Mouse (Mus musculus): Measurements from ENCODE around the gene Pde6b. TPM values are rescaled to one million over a fixed set of nuclear protein-coding genes. Genes with fewer than 3 reads are reported as not detected.

Pde6b gene
- not detected for total RNA-seq (2021)
- polyA plus RNA-seq (2012; rRNA removed), result not detected in 2 replicates
- long read RNA-seq, result 0 reads

GRCm38 (mm10) chr5:108388201-108388600, at the start of gene Pde6b:
Gene Pde6b, plus strand, starts transcription at chr5:108388391.
- Histone ChIP-seq H3K4me3 (no peak within 1 kb of the TSS), H3K79me2 (replicated peaks; ENCODE audit: control insufficient read depth, insufficient read depth, low read length) (no peaks in the 10 kb centered on the region), H3K27ac (no peak within 1 kb of the TSS), H3K36me3 (ENCODE audit: control insufficient read depth, insufficient read depth, low read length) (no peaks in the 10 kb centered on the region), H3K27me3 (ENCODE audit: control insufficient read depth, insufficient read depth, low read length) (no peaks in the 10 kb centered on the region), H3K9ac (ENCODE audit: low read depth, low read length) (no peak within 1 kb of the TSS), H3K4me1 (ENCODE audit: control insufficient read depth, insufficient read depth, low read length) (no peaks in the 10 kb centered on the region)
- intact Hi-C loops (cut with DNase I), result no loop called here
- no peak for TF ChIP-seq EP300 (IDR thresholded peaks at IDR 0.05; ENCODE audit: insufficient read depth, low read depth, low read length)
- TF ChIP-seq CTCF (IDR thresholded peaks at IDR 0.05), result no peak
- no peak for TF ChIP-seq POLR2A (IDR thresholded peaks at IDR 0.05; ENCODE audit: insufficient read depth, low read depth, low read length)
- no peak for DNase-seq
- WGBS, result 63% methylated on average over 7 of the region's 7 CpGs

- no peak for TF ChIP-seq EP300 (IDR thresholded peaks at IDR 0.05; ENCODE audit: insufficient read depth, low read depth, low read length)
- TF ChIP-seq POLR2A (IDR thresholded peaks at IDR 0.05; ENCODE audit: insufficient read depth, low read depth, low read length), result no peak
- no peak for TF ChIP-seq CTCF (IDR thresholded peaks at IDR 0.05)
- 95% methylated on average over 4 of the region's 4 CpGs for WGBS
- Histone ChIP-seq H3K4me3 (no peak overlapping the region), H3K79me2 (replicated peaks; ENCODE audit: control insufficient read depth, insufficient read depth, low read length) (no peaks in the 10 kb centered on the region), H3K27me3 (ENCODE audit: control insufficient read depth, insufficient read depth, low read length) (no peaks in the 10 kb centered on the region), H3K36me3 (ENCODE audit: control insufficient read depth, insufficient read depth, low read length) (peaks cover 2% of the 10 kb centered on the region; the same call in 1 of the 2 replicates), H3K9ac (ENCODE audit: low read depth, low read length) (no peak overlapping the region), H3K27ac (no peak overlapping the region), H3K4me1 (ENCODE audit: control insufficient read depth, insufficient read depth, low read length) (no peaks in the 10 kb centered on the region)
- intact Hi-C loops (cut with DNase I), result no loop called here
- no peak for DNase-seq
Observed at GRCm38 (mm10) chr5:108343680-108344170, 44.5 kb upstream of the Pde6b start.

GRCm38 (mm10) chr5:108345313-108346071, 42.7 kb upstream of the Pde6b start:
- no peaks in the 10 kb centered on the region for H3K4me1 ChIP-seq (ENCODE audit: control insufficient read depth, insufficient read depth, low read length)
- H3K36me3 ChIP-seq (ENCODE audit: control insufficient read depth, insufficient read depth, low read length), result no peaks in the 10 kb centered on the region
- no peak for DNase-seq
- TF ChIP-seq POLR2A (IDR thresholded peaks at IDR 0.05; ENCODE audit: insufficient read depth, low read depth, low read length) (no peak), CTCF (IDR thresholded peaks at IDR 0.05) (no peak), EP300 (IDR thresholded peaks at IDR 0.05; ENCODE audit: insufficient read depth, low read depth, low read length) (no peak)
- H3K27me3 ChIP-seq (ENCODE audit: control insufficient read depth, insufficient read depth, low read length), result no peaks in the 10 kb centered on the region
- no peaks in the 10 kb centered on the region for H3K79me2 ChIP-seq (replicated peaks; ENCODE audit: control insufficient read depth, insufficient read depth, low read length)
- intact Hi-C loops (cut with DNase I), result no loop called here
- no peak overlapping the region for H3K27ac ChIP-seq
- no peak overlapping the region for H3K4me3 ChIP-seq
- 81% methylated on average over 10 of the region's 10 CpGs for whole genome bisulfite sequencing
- no peak overlapping the region for H3K9ac ChIP-seq (ENCODE audit: low read depth, low read length)

- WGBS, result 80% methylated on average over 6 of the region's 6 CpGs
- Histone ChIP-seq H3K4me1 (ENCODE audit: control insufficient read depth, insufficient read depth, low read length) (no peaks in the 10 kb centered on the region), H3K4me3 (no peak overlapping the region), H3K9ac (ENCODE audit: low read depth, low read length) (no peak overlapping the region), H3K36me3 (ENCODE audit: control insufficient read depth, insufficient read depth, low read length) (no peaks in the 10 kb centered on the region), H3K79me2 (replicated peaks; ENCODE audit: control insufficient read depth, insufficient read depth, low read length) (no peaks in the 10 kb centered on the region), H3K27ac (no peak overlapping the region), H3K27me3 (ENCODE audit: control insufficient read depth, insufficient read depth, low read length) (no peaks in the 10 kb centered on the region)
- no peak for TF ChIP-seq POLR2A (IDR thresholded peaks at IDR 0.05; ENCODE audit: insufficient read depth, low read depth, low read length)
- TF ChIP-seq CTCF (IDR thresholded peaks at IDR 0.05), result no peak
- TF ChIP-seq EP300 (IDR thresholded peaks at IDR 0.05; ENCODE audit: insufficient read depth, low read depth, low read length), result no peak
- intact Hi-C loops (cut with DNase I), result no loop called here
- DNase-seq, result no peak
Observed at GRCm38 (mm10) chr5:108347843-108348242, 40.3 kb upstream of the Pde6b start.

GRCm38 (mm10) chr5:108349511-108350148, 38.6 kb upstream of the Pde6b start:
- Histone ChIP-seq H3K27me3 (ENCODE audit: control insufficient read depth, insufficient read depth, low read length) (no peaks in the 10 kb centered on the region), H3K4me3 (no peak overlapping the region), H3K9ac (ENCODE audit: low read depth, low read length) (no peak overlapping the region), H3K36me3 (ENCODE audit: control insufficient read depth, insufficient read depth, low read length) (no peaks in the 10 kb centered on the region), H3K27ac (no peak overlapping the region), H3K79me2 (replicated peaks; ENCODE audit: control insufficient read depth, insufficient read depth, low read length) (no peaks in the 10 kb centered on the region), H3K4me1 (ENCODE audit: control insufficient read depth, insufficient read depth, low read length) (no peaks in the 10 kb centered on the region)
- TF ChIP-seq POLR2A (IDR thresholded peaks at IDR 0.05; ENCODE audit: insufficient read depth, low read depth, low read length), result no peak
- DNase-seq, result no peak
- intact Hi-C loops (cut with DNase I), result no loop called here
- 95% methylated on average over 9 of the region's 9 CpGs for WGBS

- Histone ChIP-seq H3K79me2 (replicated peaks; ENCODE audit: control insufficient read depth, insufficient read depth, low read length) (no peaks in the 10 kb centered on the region), H3K27me3 (ENCODE audit: control insufficient read depth, insufficient read depth, low read length) (no peaks in the 10 kb centered on the region), H3K9ac (ENCODE audit: low read depth, low read length) (no peak overlapping the region), H3K36me3 (ENCODE audit: control insufficient read depth, insufficient read depth, low read length) (no peaks in the 10 kb centered on the region), H3K4me1 (ENCODE audit: control insufficient read depth, insufficient read depth, low read length) (no peaks in the 10 kb centered on the region), H3K4me3 (no peak overlapping the region), H3K27ac (no peak overlapping the region)
- 76% methylated on average over 2 of the region's 2 CpGs for whole genome bisulfite sequencing
- no peak for DNase-seq
- intact Hi-C loops (cut with DNase I), result no loop called here
- no peak for TF ChIP-seq CTCF (IDR thresholded peaks at IDR 0.05)
- no peak for TF ChIP-seq POLR2A (IDR thresholded peaks at IDR 0.05; ENCODE audit: insufficient read depth, low read depth, low read length)
- TF ChIP-seq EP300 (IDR thresholded peaks at IDR 0.05; ENCODE audit: insufficient read depth, low read depth, low read length), result no peak
Observed at GRCm38 (mm10) chr5:108354056-108354455, 34.1 kb upstream of the Pde6b start.
